Comparison of ENCODE assay signal across 9 mouse cellular contexts in genomic region chr5:30155821-30156629, GRCm38 (mm10). TPM values are rescaled to one million over a fixed set of nuclear protein-coding genes. Genes with fewer than 3 reads are reported as not detected.
DNase-seq lines count a peak whose midpoint lies in the region; ATAC-seq lines count a peak whose summit lies in the region.
"Had no signal": no experiment of that assay in that cellular context is flagged by ENCODE, and none has a peak within 500 bp of the region (broad histone marks: within the 10 kb centered on the region; RNA-seq: fewer than 3 reads in every experiment).

No protein-coding gene starts in this region.

- H3K9me3 ChIP-seq in heart, embryonic 10.5 days: no peaks in the 10 kb centered on the region
- H3K9me3 ChIP-seq in erythroblast, embryonic 14.5 days (ENCODE audit: control insufficient read depth, low read length): no peaks in the 10 kb centered on the region
- H3K9me3 ChIP-seq in liver, embryonic 11.5 days (ENCODE audit: control insufficient read depth, low read length): no peaks in the 10 kb centered on the region
- H3K9me3 ChIP-seq in stomach, embryonic 16.5 days (replicated peaks; ENCODE audit: control insufficient read depth, low read length): no peaks in the 10 kb centered on the region

- no peak for DNase-seq in heart, embryonic 10.5 days (ENCODE audit: low spot score)
- DNase-seq in heart, adult 9 months (ENCODE audit: low spot score in 2 of 2): no peak
- peak; percentile 62 for DNase-seq in CD4-positive helper T cell, adult 2 months (ENCODE audit: low read depth, low spot score)
- DNase-seq in liver, embryonic 11.5 days (ENCODE audit: low spot score): no peak
- DNase-seq in adrenal gland, adult 8-10 months: no peak
- no peak for DNase-seq in layer of hippocampus, postnatal 10 days (ENCODE audit: low spot score in 2 of 2)

- peaks cover 11% of the 10 kb centered on the region; the same call in 1 of the 2 replicates for H3K4me1 ChIP-seq in heart, embryonic 10.5 days
- H3K4me1 ChIP-seq in erythroblast, embryonic 14.5 days (ENCODE audit: control insufficient read depth): peaks cover 32% of the 10 kb centered on the region
- H3K4me1 ChIP-seq in liver, embryonic 11.5 days (replicated peaks; ENCODE audit: control insufficient read depth, insufficient read depth, low read length): peaks cover 6% of the 10 kb centered on the region; the same call in 1 of the 2 replicates
- H3K4me1 ChIP-seq in stomach, embryonic 16.5 days (ENCODE audit: control insufficient read depth, insufficient read depth, low read length): peaks cover 20% of the 10 kb centered on the region

- H3K36me3 ChIP-seq in heart, embryonic 10.5 days: peaks cover 9% of the 10 kb centered on the region; the same call in 1 of the 2 replicates
- peaks cover 18% of the 10 kb centered on the region for H3K36me3 ChIP-seq in erythroblast, embryonic 14.5 days (ENCODE audit: control insufficient read depth)
- H3K36me3 ChIP-seq in liver, embryonic 11.5 days (ENCODE audit: control insufficient read depth, insufficient read depth, low read length): 0 out of 2 replicates have a peak, but pooled peaks cover 2% of the 10 kb centered on the region
- no peaks in the 10 kb centered on the region for H3K36me3 ChIP-seq in stomach, embryonic 16.5 days (ENCODE audit: control insufficient read depth, insufficient read depth, low read length)

- no peak for ATAC-seq in liver, embryonic 11.5 days (replicated peaks; ENCODE audit: low FRiP score)
- no peak; the same call in 1 of the 2 replicates for ATAC-seq in stomach, embryonic 16.5 days (ENCODE audit: insufficient read depth, low FRiP score)

- H3K27ac ChIP-seq in heart, embryonic 10.5 days: peak overlapping the region; percentile 94
- peak overlapping the region; percentile 78 for H3K27ac ChIP-seq in liver, embryonic 11.5 days (ENCODE audit: low read depth, low read length)
- peak overlapping the region; percentile 95 for H3K27ac ChIP-seq in stomach, embryonic 16.5 days (ENCODE audit: low read length)

- 33% methylated on average over 13 of the region's 13 CpGs for WGBS in heart, embryonic 10.5 days
- 27% methylated on average over 13 of the region's 13 CpGs for WGBS in liver, embryonic 11.5 days
- 25% methylated on average over 13 of the region's 13 CpGs for WGBS in stomach, embryonic 16.5 days

- peak overlapping the region; percentile 73 for H3K9ac ChIP-seq in liver, embryonic 11.5 days (ENCODE audit: low read depth, low read length)
- H3K9ac ChIP-seq in stomach, embryonic 16.5 days (ENCODE audit: low read length): peak overlapping the region; percentile 96

- H3K4me2 ChIP-seq in liver, embryonic 11.5 days: peak overlapping the region; percentile 85
- H3K4me2 ChIP-seq in stomach, embryonic 16.5 days (ENCODE audit: low read depth, low read length): peak overlapping the region; percentile 73

- H3K4me3 ChIP-seq in heart, embryonic 10.5 days: peak overlapping the region; percentile 95
- H3K4me3 ChIP-seq in erythroblast, embryonic 14.5 days (replicated peaks): peak overlapping the region; percentile 100
- peak overlapping the region; percentile 75 for H3K4me3 ChIP-seq in liver, embryonic 11.5 days (ENCODE audit: low read depth, low read length)
- H3K4me3 ChIP-seq in stomach, embryonic 16.5 days (replicated peaks; ENCODE audit: low read length): peak overlapping the region; percentile 97

- no peaks in the 10 kb centered on the region for H3K27me3 ChIP-seq in heart, embryonic 10.5 days (ENCODE audit: insufficient read depth, poor library complexity, severe bottlenecking)
- H3K27me3 ChIP-seq in erythroblast, embryonic 14.5 days (ENCODE audit: control insufficient read depth): no peaks in the 10 kb centered on the region
- no peaks in the 10 kb centered on the region for H3K27me3 ChIP-seq in liver, embryonic 11.5 days (replicated peaks; ENCODE audit: control insufficient read depth, insufficient read depth, low read length)
- no peaks in the 10 kb centered on the region for H3K27me3 ChIP-seq in stomach, embryonic 16.5 days (ENCODE audit: control insufficient read depth, insufficient read depth, low read length)
- H3K27me3 ChIP-seq: Patski had no signal

RNA-seq across cellular contexts. Expression of gene Hadhb, which starts 1.0 kb away (rescaled TPM):
- 207 and 288 TPM in 2 replicates for polyA plus RNA-seq in heart, embryonic 10.5 days (2016; fragmentation: Nextera tagmentation; extraction: Ambion mirVana)
- 2.8 and 4.6 TPM in 2 replicates for polyA plus RNA-seq in erythroblast, embryonic 14.5 days (2012)
- polyA plus RNA-seq in liver, embryonic 11.5 days (2014; fragmentation: Nextera tagmentation; extraction: Ambion mirVana): 145 and 167 TPM in 2 replicates
- polyA plus RNA-seq in stomach, embryonic 16.5 days (2015; fragmentation: Nextera tagmentation; extraction: Ambion mirVana): 212 and 217 TPM in 2 replicates
- total RNA-seq in adrenal gland, adult 8-10 months (2022): 100 to 1,000 TPM; 412 to 817 (median 632) TPM
- 10 to 100 TPM; 68.6 to 75.7 TPM for total RNA-seq in layer of hippocampus, postnatal 10 days (2021)

RNA-seq across cellular contexts. Expression of gene Hadha, which starts 1.1 kb away (rescaled TPM):
- 136 and 210 TPM in 2 replicates for polyA plus RNA-seq in heart, embryonic 10.5 days (2016; fragmentation: Nextera tagmentation; extraction: Ambion mirVana)
- 3.3 and 6.4 TPM in 2 replicates for polyA plus RNA-seq in erythroblast, embryonic 14.5 days (2012)
- polyA plus RNA-seq in liver, embryonic 11.5 days (2014; fragmentation: Nextera tagmentation; extraction: Ambion mirVana): 122 and 128 TPM in 2 replicates
- 173 and 174 TPM in 2 replicates for polyA plus RNA-seq in stomach, embryonic 16.5 days (2015; fragmentation: Nextera tagmentation; extraction: Ambion mirVana)
- 100 to 1,000 TPM; 363 to 446 (median 399) TPM for total RNA-seq in adrenal gland, adult 8-10 months (2022)
- 10 to 100 TPM; 69.7 to 95.5 TPM for total RNA-seq in layer of hippocampus, postnatal 10 days (2021)

RNA-seq across cellular contexts. Expression of gene Adgrf3, which starts 49.5 kb away (rescaled TPM):
- 0.16 and 0.17 TPM in 2 replicates for polyA plus RNA-seq in heart, embryonic 10.5 days (2016; fragmentation: Nextera tagmentation; extraction: Ambion mirVana)
- polyA plus RNA-seq in erythroblast, embryonic 14.5 days (2012): not detected in 2 replicates
- polyA plus RNA-seq in liver, embryonic 11.5 days (2014; fragmentation: Nextera tagmentation; extraction: Ambion mirVana): not detected in 2 replicates
- 0.37 and 0.41 TPM in 2 replicates for polyA plus RNA-seq in stomach, embryonic 16.5 days (2015; fragmentation: Nextera tagmentation; extraction: Ambion mirVana)
- not detected for total RNA-seq in adrenal gland, adult 8-10 months (2022)
- total RNA-seq in layer of hippocampus, postnatal 10 days (2021): not detected

RNA-seq across cellular contexts. Expression of gene 3110082J24Rik, which starts 50.1 kb away (rescaled TPM):
- polyA plus RNA-seq in heart, embryonic 10.5 days (2016; fragmentation: Nextera tagmentation; extraction: Ambion mirVana): 0.18 TPM in 1 of 2 replicates, not detected in the other
- polyA plus RNA-seq in erythroblast, embryonic 14.5 days (2012): not detected in 2 replicates
- not detected in 2 replicates for polyA plus RNA-seq in liver, embryonic 11.5 days (2014; fragmentation: Nextera tagmentation; extraction: Ambion mirVana)
- polyA plus RNA-seq in stomach, embryonic 16.5 days (2015; fragmentation: Nextera tagmentation; extraction: Ambion mirVana): not detected in 2 replicates
- total RNA-seq in adrenal gland, adult 8-10 months (2022): not detected
- total RNA-seq in layer of hippocampus, postnatal 10 days (2021): 1 to 10 TPM; 5.0 TPM
- polyA plus RNA-seq: Patski had no signal

RNA-seq across cellular contexts. Expression of gene Garem2, which starts 51.1 kb away (rescaled TPM):
- polyA plus RNA-seq in heart, embryonic 10.5 days (2016; fragmentation: Nextera tagmentation; extraction: Ambion mirVana): 0.27 and 0.39 TPM in 2 replicates
- polyA plus RNA-seq in erythroblast, embryonic 14.5 days (2012): 0.02 TPM in 1 of 2 replicates, not detected in the other
- 0.18 and 0.35 TPM in 2 replicates for polyA plus RNA-seq in liver, embryonic 11.5 days (2014; fragmentation: Nextera tagmentation; extraction: Ambion mirVana)
- polyA plus RNA-seq in stomach, embryonic 16.5 days (2015; fragmentation: Nextera tagmentation; extraction: Ambion mirVana): 0.07 and 0.12 TPM in 2 replicates
- under 1 TPM in 1 of 4 experiments, not detected in 3; 0.10 TPM for total RNA-seq in adrenal gland, adult 8-10 months (2022)
- total RNA-seq in layer of hippocampus, postnatal 10 days (2021): 10 to 100 TPM; 14.5 to 15.8 TPM

Comparison
In these comparisons a context has a peak if more than half of its experiments do, and no peak if none do; other contexts are left out.
1. RNA of gene Hadhb, which starts 1.0 kb away (polyA plus RNA-seq): 212 to 217 TPM in stomach, embryonic 16.5 days, 207 to 288 TPM in heart, embryonic 10.5 days and 145 to 167 TPM in liver, embryonic 11.5 days; 2.8 to 4.6 TPM in erythroblast, embryonic 14.5 days; every median in the first group is over 10 times any median in the second.
2. RNA of gene Hadha, which starts 1.1 kb away (polyA plus RNA-seq): 173 to 174 TPM in stomach, embryonic 16.5 days, 136 to 210 TPM in heart, embryonic 10.5 days and 122 to 128 TPM in liver, embryonic 11.5 days; 3.3 to 6.4 TPM in erythroblast, embryonic 14.5 days; every median in the first group is over 10 times any median in the second.
3. Peak in every context shown above with its lines, with median percentiles within 50 percentile points of each other: H3K27ac ChIP-seq and H3K4me3 ChIP-seq.